Mouse (Mus musculus) liver, adult 2 months (tissue): Measurements from ENCODE around the gene Grk5. TPM values are rescaled to one million over a fixed set of nuclear protein-coding genes. Genes with fewer than 3 reads are reported as not detected.

Experiments
- DNase-seq: peaks from one replicate; pipeline ENCODE4 v3.0.0-alpha.2; 2011; ENCODE audit warnings: low read depth, low spot score; ENCODE audit errors: extremely low read depth
- H3K27ac ChIP-seq: fragments of 200-500 bp; replicated peaks from 2 replicates; pipeline ENCODE4 v1.5.1; 2012; ENCODE audit warnings: low read depth, mild to moderate bottlenecking, control low read depth, inconsistent platforms, low read length; ENCODE audit not compliant: insufficient read depth
- H3K27me3 ChIP-seq: fragments of 200-500 bp; 2 replicates; pipeline ENCODE4 v1.6.1; 2012; ENCODE audit warnings: mild to moderate bottlenecking, moderate library complexity, low read length, inconsistent platforms; ENCODE audit not compliant: control insufficient read depth, insufficient read depth
- H3K36me3 ChIP-seq: fragments of 200-500 bp; 2 replicates; pipeline ENCODE4 v1.6.1; 2012; ENCODE audit warnings: low read length, inconsistent platforms; ENCODE audit not compliant: control insufficient read depth, insufficient read depth
- H3K4me1 ChIP-seq: fragments of 200-500 bp; 2 replicates; pipeline ENCODE4 v1.6.1; 2011; ENCODE audit warnings: low read length; ENCODE audit not compliant: control insufficient read depth, insufficient read depth
- H3K4me3 ChIP-seq: fragments of 200-500 bp; 2 replicates; pipeline ENCODE4 v1.5.1; 2011; ENCODE audit warnings: low read depth, mild to moderate bottlenecking, control low read depth, low read length, moderate library complexity; ENCODE audit not compliant: insufficient read depth
- H3K79me2 ChIP-seq: fragments of 200-500 bp; 2 replicates; pipeline ENCODE4 v1.6.1; 2012; ENCODE audit warnings: inconsistent platforms, mild to moderate bottlenecking, low read length, moderate library complexity; ENCODE audit not compliant: control insufficient read depth, insufficient read depth
- H3K9ac ChIP-seq: fragments of 200-500 bp; 2 replicates; pipeline ENCODE4 v1.6.1; 2012; ENCODE audit warnings: low read depth, mild to moderate bottlenecking, control low read depth, inconsistent platforms, low read length
- CTCF ChIP-seq: fragments of 200-500 bp; IDR thresholded peaks from 2 replicates; pipeline ENCODE4 v1.5.1; 2011; ENCODE audit warnings: low read depth, low read length, control low read depth
- POLR2A ChIP-seq: fragments of 200-500 bp; IDR thresholded peaks from 2 replicates; pipeline ENCODE4 v1.6.1; 2011; ENCODE audit warnings: low read length, control low read depth; ENCODE audit not compliant: insufficient read depth; ENCODE audit errors: extremely low read depth
- WGBS: fragments of 180-500 bp; shearing (Covaris S2); methylation state at CpG from one replicate; pipeline ENCODE4 v1.1.7; 2018; 5-methylcytosine and 5-hydroxymethylcytosine counted together
- polyA plus RNA-seq: library from polyadenylated mRNA; depleted of rRNA; stranded (reverse); fragments of >200 nt; gene quantifications from 2 replicates; pipeline ENCODE4 v1.2.3, GENCODE M21; 2012
- total RNA-seq: library from RNA; depleted of rRNA; stranded (reverse); fragments of >200 nt; gene quantifications from 2 replicates; pipeline ENCODE4 v1.2.3, GENCODE M21; 2014

Grk5 gene
- total and polyA plus RNA-seq, 2 experiments: 0.48 to 2.2 TPM

DNA sequence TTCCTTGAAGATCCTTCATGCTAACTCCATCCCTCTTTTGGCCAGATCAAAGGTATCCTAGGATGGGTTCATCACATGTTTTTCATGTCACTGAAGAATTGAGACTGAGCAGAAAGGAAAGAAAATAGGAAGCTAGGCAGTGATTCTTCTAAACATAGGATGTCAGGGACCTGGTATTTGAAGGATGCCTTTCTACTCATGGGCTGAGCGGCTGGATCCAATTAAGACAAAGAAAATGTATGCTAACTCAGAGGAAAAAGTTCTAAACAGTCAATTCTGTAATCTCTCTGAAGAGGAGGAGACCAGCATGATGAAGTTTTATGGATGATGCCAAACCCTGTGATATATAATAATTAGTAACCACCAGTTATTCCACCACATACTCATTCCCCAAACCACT is 13.6 kb downstream of the Grk5 start:
- no peak for DNase-seq
- no peak overlapping the region for H3K4me3 ChIP-seq
- H3K36me3 ChIP-seq: no peaks in the 10 kb centered on the region
- H3K27me3 ChIP-seq: no peaks in the 10 kb centered on the region
- 91% methylated on average over 1 of the region's 1 CpGs for WGBS
- no peaks in the 10 kb centered on the region; the same call in 1 of the 2 replicates for H3K4me1 ChIP-seq
- no peak overlapping the region for H3K27ac ChIP-seq
- H3K9ac ChIP-seq: no peak overlapping the region
- H3K79me2 ChIP-seq: no peaks in the 10 kb centered on the region
- TF ChIP-seq POLR2A (no peak), CTCF (no peak)

DNA sequence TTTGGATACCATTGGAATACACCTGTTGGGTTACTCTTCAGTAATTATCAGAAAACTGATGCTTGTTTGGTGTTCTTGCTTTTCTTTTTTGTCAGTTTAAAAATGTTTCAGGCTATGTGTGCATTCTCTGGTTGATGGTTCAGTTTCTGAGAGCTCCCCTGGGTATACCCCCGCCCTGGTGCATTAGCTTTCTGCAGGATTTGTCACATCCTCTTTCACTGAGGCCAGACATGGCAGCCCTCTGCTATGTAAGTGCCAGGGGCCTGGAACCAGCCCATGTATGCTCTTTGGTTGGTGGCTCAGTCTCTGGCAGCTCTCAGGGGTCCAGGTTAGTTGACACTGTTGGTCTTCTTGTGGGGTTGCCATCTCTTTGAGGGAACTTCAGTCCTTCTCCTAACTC is 14.4 kb downstream of the Grk5 start:
- H3K27ac ChIP-seq: no peak overlapping the region
- no peaks in the 10 kb centered on the region for H3K79me2 ChIP-seq
- no peaks in the 10 kb centered on the region for H3K36me3 ChIP-seq
- H3K4me3 ChIP-seq: no peak overlapping the region
- H3K27me3 ChIP-seq: no peaks in the 10 kb centered on the region
- no peak for DNase-seq
- H3K9ac ChIP-seq: no peak overlapping the region
- no peak for TF ChIP-seq CTCF
- TF ChIP-seq POLR2A: no peak
- H3K4me1 ChIP-seq: no peaks in the 10 kb centered on the region; the same call in 1 of the 2 replicates
- 100% methylated on average over 1 of the region's 1 CpGs for WGBS

DNA sequence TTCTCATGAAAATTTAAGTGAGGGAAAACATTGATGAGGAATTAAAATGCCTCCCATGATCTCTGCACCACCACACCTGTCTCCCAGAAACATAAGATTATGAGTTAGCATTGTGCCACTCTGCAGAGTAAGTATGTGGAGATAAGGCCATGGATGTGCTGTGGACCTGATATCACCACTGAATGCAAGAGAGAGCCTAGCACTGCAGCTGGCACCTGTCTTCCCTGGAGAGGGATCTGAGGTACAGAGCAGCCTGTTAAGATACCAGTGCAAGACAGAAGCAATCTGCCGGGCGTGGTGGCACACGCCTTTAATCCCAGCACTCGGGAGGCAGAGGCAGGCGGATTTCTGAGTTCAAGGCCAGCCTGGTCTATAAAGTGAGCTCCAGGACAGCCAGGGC is 15.9 kb downstream of the Grk5 start:
- no peak overlapping the region for H3K27ac ChIP-seq
- H3K4me1 ChIP-seq: no peaks in the 10 kb centered on the region; the same call in 1 of the 2 replicates
- H3K79me2 ChIP-seq: no peaks in the 10 kb centered on the region
- WGBS: 92% methylated on average over 5 of the region's 5 CpGs
- H3K27me3 ChIP-seq: no peaks in the 10 kb centered on the region
- H3K4me3 ChIP-seq: no peak overlapping the region
- H3K9ac ChIP-seq: no peak overlapping the region
- H3K36me3 ChIP-seq: no peaks in the 10 kb centered on the region
- TF ChIP-seq POLR2A: no peak
- no peak for TF ChIP-seq CTCF
- DNase-seq: no peak

DNA sequence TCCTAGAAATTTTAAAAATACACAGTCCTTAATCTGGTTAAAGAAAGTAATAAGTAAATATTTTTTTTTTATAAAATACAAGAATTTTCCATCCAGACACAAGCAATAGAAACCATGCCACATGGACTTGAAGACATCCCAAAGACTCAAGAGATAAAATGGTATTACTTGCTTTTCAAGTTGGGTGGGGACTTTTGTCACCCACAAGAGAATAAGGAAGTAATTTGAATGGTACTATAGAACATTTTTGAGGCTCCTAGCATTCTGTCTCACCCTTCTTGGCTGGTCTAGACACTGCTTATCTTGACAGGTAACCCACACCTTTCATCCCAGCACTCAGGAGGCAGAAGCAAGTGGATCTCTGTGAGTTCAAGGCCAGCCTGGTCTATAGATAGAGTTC is 20.8 kb downstream of the Grk5 start:
- Histone ChIP-seq H3K36me3 (no peaks in the 10 kb centered on the region), H3K4me3 (no peak overlapping the region), H3K4me1 (peaks cover 3% of the 10 kb centered on the region), H3K27me3 (no peaks in the 10 kb centered on the region), H3K79me2 (no peaks in the 10 kb centered on the region), H3K27ac (no peak overlapping the region), H3K9ac (no peak overlapping the region)
- no peak for DNase-seq
- no peak for TF ChIP-seq CTCF
- TF ChIP-seq POLR2A: no peak

DNA sequence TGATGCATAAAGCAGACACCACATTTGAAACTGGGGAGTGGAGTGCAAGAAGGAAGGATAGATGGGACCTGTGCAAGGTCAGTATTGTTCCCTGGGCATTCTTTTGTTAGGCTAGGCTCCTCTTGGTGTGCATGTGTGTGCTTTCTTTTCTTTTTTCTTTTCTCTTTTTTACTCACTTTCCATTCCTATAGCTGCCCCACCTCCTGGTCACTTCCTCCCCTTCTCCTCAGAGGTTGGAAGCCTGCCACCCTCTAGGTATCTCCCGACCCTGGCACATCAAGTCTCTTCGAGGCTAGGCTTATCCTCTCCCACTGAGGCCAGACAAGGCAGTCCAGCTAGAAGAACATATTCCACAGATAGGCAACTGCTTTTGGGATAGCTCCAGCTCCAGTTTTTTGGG is 22.1 kb downstream of the Grk5 start:
- no peak overlapping the region for H3K9ac ChIP-seq
- no peaks in the 10 kb centered on the region for H3K36me3 ChIP-seq
- H3K79me2 ChIP-seq: no peaks in the 10 kb centered on the region
- no peak overlapping the region for H3K27ac ChIP-seq
- no peak overlapping the region for H3K4me3 ChIP-seq
- DNase-seq: no peak
- H3K4me1 ChIP-seq: peaks cover 5% of the 10 kb centered on the region
- 70% methylated on average over 2 of the region's 2 CpGs for WGBS
- no peak for TF ChIP-seq POLR2A
- TF ChIP-seq CTCF: no peak
- no peaks in the 10 kb centered on the region for H3K27me3 ChIP-seq

DNA sequence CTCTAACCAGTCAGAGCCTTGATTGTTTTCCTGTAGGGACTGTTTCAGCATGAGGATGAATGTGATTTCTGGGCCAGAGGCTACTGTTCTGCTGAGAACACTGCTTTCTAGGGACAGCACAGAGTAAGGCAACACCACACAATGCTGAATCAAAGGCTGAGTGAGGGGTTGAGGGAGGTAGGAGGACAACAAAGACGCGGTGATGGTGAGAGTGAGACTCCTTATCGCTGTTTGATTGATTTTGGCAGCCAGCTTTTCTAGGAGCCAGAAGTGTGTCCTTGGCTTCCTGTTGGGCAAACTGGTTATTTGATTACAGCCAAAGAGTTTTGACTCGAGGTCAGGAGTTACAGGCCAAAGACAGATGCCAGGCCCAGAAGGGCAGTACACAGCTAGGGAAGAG is 25.7 kb downstream of the Grk5 start:
- Histone ChIP-seq H3K79me2 (no peaks in the 10 kb centered on the region), H3K27me3 (no peaks in the 10 kb centered on the region), H3K36me3 (no peaks in the 10 kb centered on the region), H3K4me3 (no peak overlapping the region), H3K9ac (no peak overlapping the region), H3K27ac (no peak overlapping the region), H3K4me1 (peaks cover 5% of the 10 kb centered on the region)
- 0% methylated on average over 4 of the region's 4 CpGs for WGBS
- no peak for TF ChIP-seq CTCF
- TF ChIP-seq POLR2A: no peak
- peak; percentile 89 for DNase-seq
